Mouse (Mus musculus) cerebellum, postnatal 10 days (tissue): ENCODE results near the gene Prkch.

ENCODE experiments used
- DNase-seq, 2 experiments: peaks; one replicate each; pipeline ENCODE4 v3.0.0; 2021; ENCODE audit warnings: mixed read lengths in 2 of 2

The Prkch gene

DNA sequence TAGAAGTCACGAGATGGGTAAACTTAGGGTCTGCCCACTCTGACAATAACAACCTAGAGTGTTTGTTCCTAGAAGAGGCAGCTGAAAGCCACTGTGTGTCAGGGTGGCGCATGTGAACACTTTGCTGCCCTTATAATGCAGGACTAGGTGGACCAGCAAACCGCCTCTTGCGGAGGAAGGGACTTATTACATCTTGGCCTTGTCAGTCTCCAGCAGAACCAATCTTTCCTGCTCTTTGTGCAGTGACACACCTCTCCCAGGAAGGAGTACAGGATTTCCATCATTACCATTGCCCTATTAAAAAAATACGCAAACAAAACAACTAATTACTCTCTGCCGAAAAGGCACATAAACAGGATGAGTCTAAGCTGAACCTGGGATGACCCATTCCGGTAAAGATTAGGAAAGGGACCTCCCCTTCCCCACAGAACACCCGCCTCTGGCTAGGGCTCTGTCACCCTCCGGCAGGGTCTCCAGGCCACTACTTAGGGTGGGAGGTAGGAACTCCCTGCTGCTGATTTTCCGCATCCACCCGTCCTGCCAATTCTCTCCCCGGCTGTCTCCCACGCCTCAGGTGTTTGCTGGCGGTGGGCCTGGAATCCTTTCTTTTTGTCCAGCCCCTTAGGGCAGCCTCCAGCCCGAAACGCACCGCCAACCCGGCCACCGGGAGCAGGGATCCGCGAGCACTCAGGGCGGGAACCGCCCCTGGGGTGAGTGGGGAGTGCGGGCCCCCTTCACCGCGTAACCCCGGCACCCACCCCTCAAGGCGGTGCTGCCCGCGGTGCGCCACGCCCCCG lies 585 bp upstream of the Prkch start:
- peak; percentile 59 to 60 for DNase-seq

DNA sequence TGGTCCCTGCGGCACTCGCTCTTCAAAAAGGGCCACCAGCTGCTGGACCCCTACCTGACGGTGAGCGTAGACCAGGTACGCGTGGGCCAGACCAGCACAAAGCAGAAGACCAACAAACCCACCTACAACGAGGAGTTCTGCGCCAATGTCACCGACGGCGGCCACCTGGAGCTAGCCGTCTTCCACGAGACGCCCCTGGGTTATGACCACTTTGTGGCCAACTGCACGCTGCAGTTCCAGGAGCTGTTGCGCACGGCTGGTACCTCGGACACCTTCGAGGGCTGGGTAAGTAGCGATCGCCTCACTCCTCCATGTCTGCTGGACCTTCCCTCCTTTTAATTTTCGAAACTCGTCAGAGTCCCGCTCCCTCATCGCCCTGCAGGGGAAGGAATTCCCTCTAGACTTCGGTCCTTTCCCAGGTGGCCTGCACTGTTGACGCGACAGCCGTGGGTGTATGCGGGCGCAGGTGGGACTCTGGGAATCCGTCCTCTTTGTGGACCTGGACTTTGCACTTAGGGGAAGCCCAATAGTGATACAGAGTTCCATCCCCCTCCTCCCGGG lies 725 bp downstream of the Prkch start:
- DNase-seq, result peak in 1 of 2 experiments; percentile 12

DNA sequence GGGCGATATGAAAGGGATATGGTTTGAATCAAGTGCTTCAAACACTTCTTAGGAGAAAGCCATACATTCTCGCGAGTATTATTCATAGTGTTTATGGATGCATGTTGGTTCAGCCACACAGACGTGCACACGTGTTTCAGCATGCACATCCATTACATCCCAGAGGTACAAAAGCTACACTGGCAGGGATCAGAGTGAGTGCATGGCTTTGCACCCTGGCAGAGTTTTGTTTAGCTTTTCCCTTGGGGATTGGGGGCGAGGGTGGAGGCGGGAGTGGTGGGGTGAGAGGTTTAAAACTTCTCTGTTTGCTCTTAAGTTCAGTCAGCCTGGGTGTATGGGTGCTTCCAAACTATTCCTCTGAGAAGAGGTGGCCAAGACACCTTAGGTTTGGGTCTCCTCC lies 1.3 kb downstream of the Prkch start:
- no peak for DNase-seq

DNA sequence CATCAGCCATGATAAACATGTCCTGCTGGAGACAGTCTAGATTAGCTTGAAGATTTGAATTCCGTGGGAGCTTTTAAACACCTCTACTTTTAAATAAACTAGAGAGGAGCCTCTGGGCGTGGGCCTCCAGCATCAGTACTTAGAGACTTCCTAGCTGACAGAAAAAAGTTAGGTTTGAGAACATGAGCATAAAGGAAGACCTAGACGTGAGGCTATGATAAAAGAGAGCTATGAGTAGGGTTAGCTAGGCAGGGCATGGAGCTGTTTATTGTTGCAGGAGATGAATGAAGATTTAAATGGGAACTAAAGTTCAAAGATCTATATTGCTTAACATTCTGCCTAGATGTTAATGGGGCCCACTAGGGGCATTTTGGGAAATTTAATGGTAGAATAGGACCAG lies 2.7 kb downstream of the Prkch start:
- no peak for DNase-seq

DNA sequence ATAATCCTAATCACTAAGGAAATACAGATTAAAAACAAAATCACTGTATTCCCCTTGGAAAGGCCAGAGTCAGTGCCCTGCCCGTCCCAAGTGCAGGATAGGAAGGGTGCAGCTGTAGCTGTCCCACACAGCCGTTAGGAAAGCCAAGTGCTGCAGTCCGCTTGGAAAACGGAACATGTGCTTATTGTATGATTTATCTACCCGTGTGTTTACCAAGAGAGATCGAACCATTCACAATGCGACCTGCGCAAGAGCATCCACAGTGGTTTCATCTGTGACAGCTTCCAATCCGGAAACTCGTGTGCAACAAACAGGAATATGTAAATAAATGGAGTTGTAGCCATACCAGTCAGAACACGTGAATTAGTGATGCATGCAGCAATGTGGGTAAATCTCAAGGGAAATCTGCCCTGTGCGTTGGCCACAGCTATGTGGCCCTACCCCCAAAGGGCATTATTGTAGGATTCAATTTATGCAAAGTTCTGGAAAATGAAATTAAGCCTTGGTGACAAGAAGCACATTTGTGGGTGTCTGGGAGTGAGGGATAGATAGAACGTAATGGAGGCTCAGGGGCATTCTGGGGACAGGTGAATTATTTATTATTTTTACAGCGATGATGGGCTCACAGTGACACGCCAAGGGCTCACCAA lies 6.2 kb downstream of the Prkch start:
- DNase-seq, result no peak

DNA sequence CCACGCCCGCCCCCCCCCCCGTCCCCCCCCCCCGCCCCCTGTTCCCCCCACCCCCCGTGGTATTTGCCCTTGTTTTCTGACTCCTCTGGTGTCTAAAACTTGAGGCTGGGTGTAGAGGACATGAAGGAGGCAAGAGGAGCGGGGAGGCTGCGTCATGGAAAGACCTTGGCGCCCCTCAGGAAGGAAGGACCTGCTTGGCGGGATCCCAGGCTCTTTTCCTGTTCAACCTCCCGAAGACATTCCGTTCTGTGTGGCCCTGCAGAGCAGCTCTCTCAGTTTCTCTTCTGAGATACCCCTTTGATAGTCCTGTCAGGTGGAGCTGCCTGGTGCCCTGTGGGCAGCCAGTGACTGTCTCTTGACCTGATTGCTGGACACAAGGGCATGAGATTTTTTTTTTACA lies 7.0 kb downstream of the Prkch start:
- DNase-seq, result no peak

DNA sequence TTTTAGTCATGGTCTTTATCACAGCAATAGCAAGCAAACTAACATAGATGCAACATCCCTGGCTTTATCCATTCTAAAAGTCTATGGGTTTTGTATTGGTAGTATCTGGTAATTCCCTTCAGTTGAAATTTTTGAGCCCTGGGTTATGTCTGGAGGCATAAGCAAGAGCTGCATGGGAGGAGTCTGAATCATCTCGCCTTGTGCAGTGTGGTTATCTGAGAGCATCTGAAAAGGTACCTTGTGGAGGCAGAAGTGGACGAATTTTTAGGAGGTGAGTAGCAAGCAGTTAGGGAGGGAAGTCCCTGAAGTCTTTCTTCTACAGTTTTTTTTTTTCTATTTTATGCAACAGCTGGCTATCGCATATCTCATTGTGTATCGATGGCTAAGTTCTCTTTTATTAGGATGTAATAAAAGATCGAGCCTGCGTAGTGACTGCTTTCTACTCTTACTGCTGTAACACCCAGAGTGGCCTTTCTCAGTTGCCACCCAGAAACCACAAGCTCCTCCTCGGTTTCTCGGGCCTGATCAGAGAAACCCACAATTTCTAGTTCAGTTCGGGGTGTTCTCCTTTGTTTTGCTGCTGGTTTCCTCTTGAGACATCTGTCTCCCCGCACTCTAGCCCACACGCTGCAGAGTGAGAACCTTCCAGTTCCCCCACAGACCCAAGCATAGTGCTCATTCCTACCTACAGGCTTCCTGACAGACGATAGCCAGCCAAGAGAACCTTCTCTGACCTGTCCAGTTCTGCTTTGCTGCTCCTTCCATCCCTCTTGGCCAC lies 8.6 kb downstream of the Prkch start:
- DNase-seq, result no peak

DNA sequence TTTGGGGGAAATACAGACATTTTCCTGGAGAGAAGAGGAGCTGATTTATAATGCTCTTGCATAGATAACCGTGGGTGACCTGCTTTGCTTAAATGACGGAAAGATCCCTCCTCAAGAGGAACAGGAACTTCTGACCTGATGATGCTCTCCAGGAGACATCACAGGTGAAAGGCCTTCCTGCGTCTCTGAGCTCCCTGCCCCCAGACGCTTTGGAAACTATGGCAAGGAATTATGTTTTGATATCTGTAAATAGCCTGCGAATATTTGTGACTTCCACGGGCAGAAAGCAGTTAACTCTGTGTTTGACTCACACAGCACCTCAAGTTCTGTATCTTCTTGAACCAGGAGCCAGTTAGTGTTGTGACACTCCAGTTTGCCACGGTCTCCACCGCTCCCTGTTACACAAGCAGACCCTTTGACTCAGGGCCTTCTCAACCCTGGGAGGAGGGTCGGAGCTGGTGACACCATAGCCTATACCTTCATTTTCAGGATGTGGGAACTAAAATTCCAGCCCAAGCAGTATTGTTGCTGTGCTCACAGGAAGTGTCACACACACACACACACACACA lies 9.7 kb downstream of the Prkch start:
- DNase-seq, result no peak

DNA sequence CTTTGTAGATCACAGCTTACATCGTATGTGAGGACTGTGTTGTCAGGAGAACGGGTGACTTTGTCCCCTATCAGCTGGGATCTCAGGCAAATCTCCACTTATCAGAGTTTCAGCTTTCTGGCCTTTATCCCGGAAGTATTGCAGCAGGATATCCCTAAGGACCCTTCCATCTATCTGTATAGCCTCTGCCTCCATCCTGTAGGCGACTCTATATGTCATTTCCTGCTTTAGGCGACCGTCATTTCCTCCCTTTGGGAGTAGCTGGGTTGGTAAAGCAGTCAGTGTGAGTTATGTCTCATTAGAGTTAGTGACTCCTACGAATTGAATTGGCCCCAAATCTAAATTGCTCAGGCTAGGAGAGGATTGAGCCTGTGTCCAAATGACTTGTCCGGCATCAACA lies 10.6 kb downstream of the Prkch start:
- no peak for DNase-seq

DNA sequence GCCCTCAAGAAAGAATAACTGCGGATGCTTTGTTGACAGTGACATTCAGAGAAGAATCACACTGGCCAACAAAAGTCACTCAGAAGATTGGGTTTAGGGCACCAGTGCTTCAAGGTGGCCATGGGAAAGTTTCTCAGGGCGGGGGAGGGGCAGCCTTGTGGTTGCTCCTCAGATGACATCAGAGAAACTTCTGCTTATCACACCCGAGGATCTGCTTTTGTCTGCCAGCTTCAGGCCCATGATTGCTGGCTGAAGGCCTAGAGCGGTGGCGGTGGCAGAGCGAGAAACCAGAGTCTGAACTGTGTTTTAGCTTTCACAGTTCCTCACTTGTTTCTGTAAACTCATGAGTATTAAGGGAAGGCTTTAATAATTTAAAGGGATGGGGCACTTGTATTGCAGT lies 13.6 kb downstream of the Prkch start:
- peak; percentile 16 to 33 for DNase-seq

DNA sequence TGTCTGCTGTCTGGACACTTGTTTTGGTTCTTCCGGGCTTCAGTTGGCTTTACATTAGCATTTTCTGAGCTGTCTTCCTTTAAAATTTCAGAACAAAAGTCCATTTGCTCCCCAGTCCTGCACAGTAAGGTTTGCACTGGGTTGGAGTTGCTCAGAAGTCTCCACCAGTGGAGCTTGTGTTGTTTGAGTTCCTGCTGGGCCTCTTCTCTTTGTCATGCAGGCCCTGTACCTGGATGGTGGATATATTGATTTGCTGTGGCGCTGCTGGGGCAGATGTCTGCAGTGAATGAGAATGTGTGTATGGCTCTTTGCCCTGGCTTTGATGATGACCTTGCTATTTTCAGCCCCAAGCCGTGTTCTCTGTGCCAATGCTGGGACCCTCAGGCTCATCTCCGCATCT lies 15.9 kb downstream of the Prkch start:
- DNase-seq, result no peak

DNA sequence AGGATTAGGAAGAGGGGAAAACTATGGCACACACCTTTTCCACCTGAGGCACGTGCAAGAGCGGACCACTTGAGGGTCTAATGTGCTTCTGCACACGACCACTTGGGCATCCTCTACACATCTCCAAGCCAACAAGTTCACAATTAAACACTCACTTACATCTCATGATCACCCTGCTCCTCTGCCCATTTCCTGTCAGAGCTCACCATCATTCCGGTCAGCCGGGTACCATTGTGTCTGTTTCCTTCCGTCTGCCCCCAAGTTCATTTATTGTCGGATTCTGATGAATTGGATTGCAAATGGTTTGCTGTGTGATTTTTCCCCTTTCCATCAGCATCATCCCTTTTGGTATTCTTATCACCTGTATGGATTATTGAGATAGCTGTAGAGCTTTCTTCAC lies 18.4 kb downstream of the Prkch start:
- no peak for DNase-seq

DNA sequence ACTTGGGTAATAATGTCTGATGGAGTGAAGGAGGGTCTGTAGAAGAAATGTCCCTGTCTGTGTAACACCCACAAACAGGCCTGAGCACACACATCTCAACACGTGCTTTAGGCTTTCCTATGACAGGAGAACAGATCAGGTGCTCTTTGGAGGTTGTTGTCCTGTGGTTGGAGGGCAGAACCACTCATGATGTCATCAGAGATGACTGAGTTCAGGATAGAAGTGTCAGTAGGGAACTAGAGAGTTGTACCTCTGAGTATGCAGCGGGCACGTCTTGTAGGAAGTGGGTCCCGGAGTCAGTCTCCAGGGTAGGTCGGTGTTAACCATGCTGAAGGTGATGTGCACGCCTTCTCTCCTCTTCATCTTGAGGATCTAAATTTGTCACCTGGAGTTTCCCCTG lies 19.1 kb downstream of the Prkch start:
- no peak for DNase-seq

DNA sequence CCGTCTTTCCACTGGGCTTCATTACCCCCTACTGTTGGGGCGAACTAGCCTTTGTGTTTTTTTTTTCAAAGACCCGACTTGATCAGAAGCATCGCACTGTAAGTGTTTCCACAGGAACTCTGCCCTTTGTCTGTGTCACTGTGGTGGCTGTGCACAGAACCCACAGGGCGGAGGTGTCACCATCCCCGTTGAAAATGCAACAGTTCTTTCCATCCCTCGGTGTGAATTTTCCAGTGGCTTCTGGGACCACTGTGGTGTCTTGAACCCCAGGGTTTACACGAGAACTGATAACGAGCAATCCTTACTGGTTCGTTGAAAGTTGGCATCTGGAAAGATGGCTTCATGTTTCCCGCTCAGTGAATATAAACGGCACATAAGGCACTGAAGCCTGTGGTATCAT lies 20.2 kb downstream of the Prkch start:
- DNase-seq, result no peak

DNA sequence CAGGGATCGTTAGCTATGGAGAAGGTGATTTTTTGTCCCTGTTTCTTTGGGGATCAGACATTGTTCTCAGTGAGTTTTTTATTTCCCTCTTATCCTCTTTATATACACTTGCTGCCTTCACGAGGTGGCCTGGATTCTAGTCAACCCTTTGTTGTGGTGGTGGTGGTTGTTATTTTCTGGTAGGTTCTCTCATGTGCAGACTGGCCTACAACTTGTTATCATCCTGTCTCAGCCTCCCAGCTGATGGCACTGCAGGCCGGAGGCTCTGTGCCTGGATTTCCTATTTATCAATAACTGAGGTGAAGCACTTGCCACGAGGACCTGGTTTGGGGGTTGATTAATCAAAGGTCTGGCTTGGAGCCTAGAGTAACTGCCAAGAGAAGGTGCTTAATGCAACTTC lies 20.6 kb downstream of the Prkch start:
- no peak for DNase-seq

DNA sequence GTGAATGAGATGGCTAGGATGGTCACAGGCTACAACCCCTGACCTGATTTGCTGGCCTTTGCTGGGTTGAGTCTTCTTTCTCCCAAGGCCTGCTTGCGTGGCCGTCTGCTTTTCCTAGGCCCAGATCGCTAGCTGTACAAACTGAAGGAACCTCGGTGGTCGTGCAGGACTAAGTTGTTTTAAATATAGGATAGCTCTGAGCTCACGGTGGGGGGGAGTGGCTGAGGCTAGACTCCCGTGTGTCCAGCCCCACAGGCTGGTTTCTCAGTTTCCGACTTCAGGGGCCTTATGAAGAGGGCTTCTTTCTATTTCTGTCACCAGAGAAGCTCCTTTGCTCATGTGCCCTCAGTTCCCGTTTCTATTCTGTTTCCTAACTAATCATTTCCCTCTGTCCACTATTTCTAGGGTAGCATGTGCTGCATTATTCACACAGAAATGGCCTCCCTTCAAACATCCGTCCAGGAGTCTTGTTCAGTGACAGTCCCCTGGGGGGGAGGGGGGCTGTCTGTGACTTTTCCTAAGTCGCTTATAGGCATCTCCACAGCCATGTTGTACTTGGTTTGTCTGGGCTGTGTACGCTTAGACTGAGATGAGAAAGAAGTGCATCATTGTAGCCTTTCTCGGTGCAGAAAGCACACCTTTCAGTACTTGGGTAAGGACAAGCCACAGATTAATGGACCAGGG lies 22.9 kb downstream of the Prkch start:
- no peak for DNase-seq

DNA sequence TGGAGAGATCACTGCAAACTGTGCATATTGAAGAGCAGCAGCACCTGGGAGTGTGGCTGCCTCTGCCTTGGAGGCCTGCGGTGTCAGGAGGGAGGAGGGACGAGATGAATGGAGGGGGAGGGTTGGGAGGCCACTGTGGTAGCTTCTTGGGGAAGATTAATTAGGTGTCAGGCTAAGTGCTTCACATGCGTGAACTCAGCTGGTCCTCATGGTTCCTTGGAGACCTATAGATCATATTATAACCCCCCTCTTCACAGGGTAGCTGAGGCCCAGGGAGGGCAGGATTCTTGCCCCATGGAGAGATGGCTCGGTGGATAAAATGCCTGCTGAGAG lies 23.4 kb downstream of the Prkch start:
- no peak for DNase-seq

DNA sequence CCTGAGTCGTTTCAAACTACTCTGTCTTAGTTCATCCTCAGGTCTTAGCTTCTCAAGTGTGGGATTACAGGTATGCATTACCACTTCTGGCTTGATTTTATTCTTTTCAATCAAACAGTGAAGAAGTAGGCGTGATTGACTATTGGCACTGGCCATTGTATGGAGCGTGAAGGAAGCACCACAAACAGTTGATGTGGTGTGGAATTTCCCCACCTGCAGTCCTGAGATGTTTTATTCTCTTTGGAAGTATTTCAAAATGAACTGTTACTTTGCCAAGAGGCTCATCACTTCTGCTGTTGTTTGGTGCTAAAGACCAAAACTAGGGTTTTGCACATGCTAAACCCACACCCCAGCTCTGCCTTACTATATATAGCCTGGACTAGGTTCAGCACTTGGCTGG lies 24.7 kb downstream of the Prkch start:
- no peak for DNase-seq

DNA sequence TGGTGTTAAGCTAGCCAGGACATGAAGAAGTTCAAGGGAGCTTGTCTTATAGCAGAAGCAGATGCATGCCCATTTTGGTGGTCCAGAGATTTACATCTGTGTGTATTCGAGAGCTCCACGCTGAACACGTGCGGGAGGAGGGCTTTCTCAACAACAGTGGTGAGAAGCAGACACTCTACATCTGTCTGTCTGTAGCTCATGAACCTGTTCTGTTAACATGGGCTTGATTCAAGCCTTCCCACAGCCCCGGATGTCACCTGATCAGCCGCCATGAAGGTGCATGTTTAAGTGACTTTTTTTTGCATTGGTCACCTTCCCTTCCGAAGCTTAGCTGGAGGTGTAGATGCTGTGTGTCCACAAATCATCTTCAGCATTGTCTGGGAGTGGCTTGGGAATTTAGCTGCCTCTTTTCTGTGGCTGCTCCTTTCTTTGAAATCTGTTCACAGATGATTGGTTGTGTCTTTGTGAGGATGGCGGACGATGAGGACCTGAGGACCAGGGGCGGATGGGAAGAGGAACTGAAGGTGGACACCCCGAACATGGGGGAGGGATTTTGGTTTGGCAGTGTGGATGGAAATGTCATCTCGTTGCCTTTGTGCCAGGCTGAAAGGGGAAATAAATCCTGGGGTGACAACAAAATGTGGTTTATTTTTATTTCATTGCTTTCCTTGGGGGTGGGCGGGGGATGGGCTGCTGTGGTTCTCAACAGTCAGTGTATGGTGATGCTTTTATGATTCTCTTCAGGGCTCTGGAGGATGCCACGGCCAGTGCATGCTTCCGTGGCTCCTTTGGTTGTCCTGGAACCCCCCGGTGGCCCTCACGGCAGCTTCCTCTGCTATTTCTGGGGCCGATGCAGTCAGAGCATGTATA lies 25.3 kb downstream of the Prkch start:
- DNase-seq, result no peak

DNA sequence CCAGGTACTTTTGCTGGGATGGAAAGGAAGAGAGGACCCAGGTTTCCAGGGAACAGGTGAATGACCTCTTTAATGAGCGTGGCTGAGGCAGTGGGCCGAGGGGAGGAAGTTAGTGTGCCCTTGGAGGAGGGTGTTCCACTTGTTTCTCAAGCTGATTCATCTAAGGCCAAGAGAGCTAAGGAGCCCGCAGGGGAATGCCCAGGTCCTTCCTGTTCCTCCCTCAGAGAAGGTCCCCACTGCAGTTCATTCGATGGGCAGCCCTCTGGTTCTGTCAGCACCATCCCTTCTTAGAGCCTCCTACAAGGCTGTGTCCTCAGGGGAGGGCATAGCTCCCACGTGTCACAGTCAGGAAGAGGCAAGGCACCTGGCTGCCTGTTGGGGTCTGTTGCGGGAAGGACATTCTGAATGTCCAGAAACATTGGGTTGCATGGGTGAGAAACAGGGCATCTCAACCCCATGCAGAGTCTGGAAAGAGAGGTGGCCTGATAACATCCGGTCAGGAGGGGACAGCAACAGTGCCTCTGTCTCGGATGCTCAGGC lies 26.3 kb downstream of the Prkch start:
- DNase-seq, result no peak

DNA sequence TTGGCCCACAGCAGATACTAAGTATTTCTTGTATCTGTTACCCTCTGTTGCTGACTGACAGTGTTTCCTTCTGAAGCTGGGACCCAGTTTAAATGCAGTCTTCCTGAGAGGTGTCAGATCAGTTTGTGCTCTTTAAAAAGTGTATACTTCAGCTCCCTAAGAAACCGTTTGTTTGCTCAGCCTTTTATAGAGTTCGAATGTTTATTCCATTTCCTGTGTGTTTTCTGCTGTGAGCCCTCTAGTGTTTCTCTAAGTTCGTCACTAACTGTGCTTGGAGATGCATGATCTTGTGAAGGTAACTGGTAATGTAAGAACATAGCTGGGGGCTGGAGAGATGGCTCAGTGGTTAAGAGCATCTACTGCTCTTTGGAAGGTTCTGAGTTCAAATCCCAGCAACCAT lies 27.1 kb downstream of the Prkch start:
- no peak for DNase-seq

DNA sequence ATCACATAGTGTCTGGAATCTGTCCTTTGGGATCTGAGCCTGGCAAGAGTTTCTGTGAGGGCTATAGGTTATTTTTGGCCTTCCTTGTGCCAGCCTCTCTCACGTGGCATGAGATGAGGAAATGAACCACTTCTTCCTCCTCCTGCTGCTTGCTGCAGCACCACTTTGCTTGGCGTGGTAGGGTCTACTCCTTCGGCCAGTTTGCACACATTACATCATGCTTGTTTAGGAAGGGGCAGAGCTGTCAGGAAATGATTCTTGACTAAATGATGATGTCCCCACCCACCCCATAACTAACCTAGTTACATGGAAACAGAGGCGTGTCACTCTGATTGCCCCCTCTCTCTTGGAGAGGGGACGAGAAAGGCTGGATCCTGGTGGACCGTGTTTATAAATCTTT lies 28.6 kb downstream of the Prkch start:
- no peak for DNase-seq
